11 mouse cellular contexts compared by ENCODE assay signal in genomic region chr11:75148332-75149035, GRCm38 (mm10). TPM values are rescaled to one million over a fixed set of nuclear protein-coding genes. Genes with fewer than 3 reads are reported as not detected.
DNase-seq lines count a peak whose midpoint lies in the region; ATAC-seq and TF ChIP-seq lines count a peak whose summit lies in the region.
"Had no signal": no experiment of that assay in that cellular context is flagged by ENCODE, and none has a peak within 500 bp of the region (broad histone marks: within the 10 kb centered on the region; RNA-seq: fewer than 3 reads in every experiment).

No protein-coding gene starts in this region.

- H3K4me2 ChIP-seq in lung, postnatal 0 days (replicated peaks; ENCODE audit: low read depth, low read length): no peak overlapping the region
- no peak overlapping the region for H3K4me2 ChIP-seq in intestine, embryonic 14.5 days (ENCODE audit: low read length)
- H3K4me2 ChIP-seq: liver, embryonic 15.5 days had no signal

- TF ChIP-seq POLR2A in heart, adult 2 months (IDR thresholded peaks at IDR 0.05; ENCODE audit: insufficient read depth, low read depth, low read length): 0 out of 2 replicates have a peak, but pooled peaks have one; percentile 19
- TF ChIP-seq POLR2A in small intestine, adult 2 months (IDR thresholded peaks at IDR 0.05; ENCODE audit: low read depth, low read length): no peak

- H3K27me3 ChIP-seq in lung, postnatal 0 days (replicated peaks; ENCODE audit: insufficient read depth, low read length): no peaks in the 10 kb centered on the region
- no peaks in the 10 kb centered on the region for H3K27me3 ChIP-seq in heart, adult 2 months (ENCODE audit: control insufficient read depth, insufficient read depth, low read length)
- no peaks in the 10 kb centered on the region for H3K27me3 ChIP-seq in intestine, embryonic 14.5 days (replicated peaks; ENCODE audit: control insufficient read depth, insufficient read depth, low read length)
- no peaks in the 10 kb centered on the region for H3K27me3 ChIP-seq in small intestine, adult 2 months (ENCODE audit: control insufficient read depth, insufficient read depth, low read length)
- H3K27me3 ChIP-seq: liver, embryonic 15.5 days had no signal

- WGBS in lung, postnatal 0 days: 72% methylated on average over 11 of the region's 11 CpGs
- WGBS in heart, adult 2 months: 46% methylated on average over 11 of the region's 11 CpGs
- 78% methylated on average over 10 of the region's 11 CpGs for WGBS in intestine, embryonic 14.5 days
- 89% methylated on average over 11 of the region's 11 CpGs for WGBS in small intestine, adult 2 months

- no peak overlapping the region for H3K9ac ChIP-seq in lung, postnatal 0 days (replicated peaks; ENCODE audit: low read depth)
- H3K9ac ChIP-seq in heart, adult 2 months (ENCODE audit: low read depth, low read length): no peak overlapping the region
- H3K9ac ChIP-seq in intestine, embryonic 14.5 days (ENCODE audit: low read length): no peak overlapping the region
- H3K9ac ChIP-seq: liver, embryonic 15.5 days had no signal

- no peak overlapping the region for H3K4me3 ChIP-seq in lung, postnatal 0 days (ENCODE audit: low read depth, low read length)
- no peak overlapping the region for H3K4me3 ChIP-seq in heart, adult 2 months
- no peak overlapping the region for H3K4me3 ChIP-seq in intestine, embryonic 14.5 days (ENCODE audit: low read depth, low read length)
- H3K4me3 ChIP-seq in small intestine, adult 2 months (ENCODE audit: low read depth, low read length): no peak overlapping the region
- H3K4me3 ChIP-seq: liver, embryonic 15.5 days had no signal

- H3K79me2 ChIP-seq in heart, adult 2 months (replicated peaks; ENCODE audit: control insufficient read depth, insufficient read depth, low read length): no peaks in the 10 kb centered on the region

- peaks cover 10% of the 10 kb centered on the region; the same call in 1 of the 2 replicates for H3K4me1 ChIP-seq in lung, postnatal 0 days (ENCODE audit: insufficient read depth, low read depth, low read length)
- H3K4me1 ChIP-seq in heart, adult 2 months (ENCODE audit: control insufficient read depth, insufficient read depth, low read length): peaks cover 26% of the 10 kb centered on the region
- H3K4me1 ChIP-seq in intestine, embryonic 14.5 days (replicated peaks; ENCODE audit: control insufficient read depth, insufficient read depth, low read length): peaks cover 36% of the 10 kb centered on the region
- peaks cover 12% of the 10 kb centered on the region for H3K4me1 ChIP-seq in small intestine, adult 2 months (ENCODE audit: control insufficient read depth, insufficient read depth, insufficient read length, low read length)

- peak; percentile 68 for ATAC-seq in lung, postnatal 0 days
- ATAC-seq in intestine, embryonic 14.5 days (replicated peaks; ENCODE audit: low FRiP score, low TSS enrichment, low read depth): 0 out of 2 replicates have a peak, but pooled peaks have one; percentile 4

- TF ChIP-seq EP300 in lung, postnatal 0 days (IDR thresholded peaks at IDR 0.05): no peak
- TF ChIP-seq EP300 in heart, adult 2 months (IDR thresholded peaks at IDR 0.05; ENCODE audit: insufficient read depth, low read depth, low read length): no peak

- peak overlapping the region; percentile 55; the same call in 1 of the 2 replicates for H3K27ac ChIP-seq in lung, postnatal 0 days (ENCODE audit: low read length)
- peak overlapping the region; percentile 78 for H3K27ac ChIP-seq in heart, adult 2 months
- peak overlapping the region; percentile 92 for H3K27ac ChIP-seq in intestine, embryonic 14.5 days (ENCODE audit: low read depth)
- peak overlapping the region; percentile 41 for H3K27ac ChIP-seq in small intestine, adult 2 months (ENCODE audit: insufficient read depth, low read depth, low read length)

- no peak for TF ChIP-seq CTCF in lung, postnatal 0 days (IDR thresholded peaks at IDR 0.05)
- TF ChIP-seq CTCF in heart, adult 2 months (IDR thresholded peaks at IDR 0.05): no peak
- no peak for TF ChIP-seq CTCF in small intestine, adult 2 months (IDR thresholded peaks at IDR 0.05; ENCODE audit: extremely low read depth, insufficient read length, insufficient replicate concordance, low read depth, low read length)

- intact Hi-C loops in heart, adult 2 months (cut with DNase I): no loop called here

- H3K9me3 ChIP-seq in lung, postnatal 0 days (ENCODE audit: low read length): no peaks in the 10 kb centered on the region
- no peaks in the 10 kb centered on the region for H3K9me3 ChIP-seq in intestine, embryonic 14.5 days (ENCODE audit: control insufficient read depth, low read length)
- H3K9me3 ChIP-seq: liver, embryonic 15.5 days had no signal

- H3K36me3 ChIP-seq in lung, postnatal 0 days (ENCODE audit: insufficient read depth, low read length): no peaks in the 10 kb centered on the region
- H3K36me3 ChIP-seq in heart, adult 2 months (ENCODE audit: control insufficient read depth, insufficient read depth, low read length): peaks cover 16% of the 10 kb centered on the region
- peaks cover 21% of the 10 kb centered on the region for H3K36me3 ChIP-seq in intestine, embryonic 14.5 days (ENCODE audit: control insufficient read depth, insufficient read depth, low read length)
- H3K36me3 ChIP-seq in small intestine, adult 2 months (ENCODE audit: control insufficient read depth, insufficient read depth, low read length): peaks cover 16% of the 10 kb centered on the region

- DNase-seq in lung, postnatal 0 days (ENCODE audit: low spot score): peak; percentile 54
- no peak for DNase-seq in lung, postnatal 14 days
- DNase-seq in heart, adult 2 months: peak; percentile 34 to 48
- DNase-seq in intestine, embryonic 14.5 days (ENCODE audit: low spot score): no peak
- DNase-seq in B cell, adult 2 months: no peak
- no peak for DNase-seq in urinary bladder, adult 18-20 months (ENCODE audit: low spot score in 2 of 2)
- no peak for DNase-seq in right cerebral cortex, postnatal 14 days
- DNase-seq: right cerebral cortex, adult 18-20 months had no signal

RNA-seq across cellular contexts. Expression of gene Hic1, which starts 20.8 kb away (rescaled TPM):
- 9.9 and 13.4 TPM in 2 replicates for polyA plus RNA-seq in lung, postnatal 0 days (2015; fragmentation: Nextera tagmentation; extraction: Ambion mirVana)
- total RNA-seq in heart, adult 2 months (2021): 10 to 100 TPM; 12.6 to 13.6 TPM
- polyA plus RNA-seq in heart, adult 2 months (2012; rRNA removed): 15.5 and 19.6 TPM in 2 replicates
- polyA plus RNA-seq in intestine, embryonic 14.5 days (2014; fragmentation: Nextera tagmentation; extraction: Ambion mirVana): 13.0 and 14.5 TPM in 2 replicates
- 22.9 and 29.6 TPM in 2 replicates for polyA plus RNA-seq in small intestine, adult 2 months (2012; rRNA removed)
- total RNA-seq: hematopoietic stem cell, adult 5-6 weeks had no signal

RNA-seq across cellular contexts. Expression of gene Ovca2, which starts 30.2 kb away (rescaled TPM):
- 19.7 and 22.0 TPM in 2 replicates for polyA plus RNA-seq in lung, postnatal 0 days (2015; fragmentation: Nextera tagmentation; extraction: Ambion mirVana)
- total RNA-seq in heart, adult 2 months (2021): 1 to 10 TPM; 5.7 to 6.1 TPM
- 11.1 and 16.7 TPM in 2 replicates for polyA plus RNA-seq in heart, adult 2 months (2012; rRNA removed)
- polyA plus RNA-seq in intestine, embryonic 14.5 days (2014; fragmentation: Nextera tagmentation; extraction: Ambion mirVana): 29.9 and 32.2 TPM in 2 replicates
- polyA plus RNA-seq in small intestine, adult 2 months (2012; rRNA removed): 12.8 and 14.2 TPM in 2 replicates

RNA-seq across cellular contexts. Expression of gene Dph1, which starts 42.6 kb away (rescaled TPM):
- polyA plus RNA-seq in lung, postnatal 0 days (2015; fragmentation: Nextera tagmentation; extraction: Ambion mirVana): 11.3 and 14.8 TPM in 2 replicates
- 10 to 100 TPM in 1 of 2 experiments, 1 to 10 TPM in 1; 8.5 to 11.6 TPM for total RNA-seq in heart, adult 2 months (2021)
- 21.7 and 32.9 TPM in 2 replicates for polyA plus RNA-seq in heart, adult 2 months (2012; rRNA removed)
- 27.9 and 31.5 TPM in 2 replicates for polyA plus RNA-seq in intestine, embryonic 14.5 days (2014; fragmentation: Nextera tagmentation; extraction: Ambion mirVana)
- 9.9 and 13.7 TPM in 2 replicates for polyA plus RNA-seq in small intestine, adult 2 months (2012; rRNA removed)

RNA-seq across cellular contexts. Expression of gene Rtn4rl1, which starts 45.1 kb away (rescaled TPM):
- 3.6 and 4.3 TPM in 2 replicates for polyA plus RNA-seq in lung, postnatal 0 days (2015; fragmentation: Nextera tagmentation; extraction: Ambion mirVana)
- 1 to 10 TPM; 8.4 to 9.4 TPM for total RNA-seq in heart, adult 2 months (2021)
- 7.5 and 10.4 TPM in 2 replicates for polyA plus RNA-seq in heart, adult 2 months (2012; rRNA removed)
- 1.6 and 2.0 TPM in 2 replicates for polyA plus RNA-seq in intestine, embryonic 14.5 days (2014; fragmentation: Nextera tagmentation; extraction: Ambion mirVana)
- 8.6 and 11.8 TPM in 2 replicates for polyA plus RNA-seq in small intestine, adult 2 months (2012; rRNA removed)

Comparison
In these comparisons a context has a peak if more than half of its experiments do, and no peak if none do; other contexts are left out.
1. DNase-seq: peak in lung, postnatal 0 days (single experiment) and heart, adult 2 months (2 of 2); none in lung, postnatal 14 days (single experiment), intestine, embryonic 14.5 days (single experiment), B cell, adult 2 months (0 of 2), urinary bladder, adult 18-20 months (0 of 2) and right cerebral cortex, postnatal 14 days (single experiment).
2. H3K27ac ChIP-seq: peak in every context shown above with its lines; median percentile 92 in intestine, embryonic 14.5 days; 78 in heart, adult 2 months; 55 in lung, postnatal 0 days; 41 in small intestine, adult 2 months.